Mouse (Mus musculus) heart, postnatal 0 days (tissue): ENCODE measurements around the gene Tbc1d9b. TPM values are rescaled to one million over a fixed set of nuclear protein-coding genes. Genes with fewer than 3 reads are reported as not detected.
A peak's percentile ranks its signal among the peaks of the same experiment; 100 is the strongest.
"Not testable (repeated sequence)": the region's sequence is repeated elsewhere in the genome, so short reads cannot be mapped to it uniquely, and the experiment has no call there.

ENCODE experiments used
- ATAC-seq: fragments of 200-750 bp; cut with Nextera tagmentation; 2 replicates; pipeline ENCODE4 v1.8.0; 2017; ENCODE audit warnings: low read depth, moderate number of reproducible peaks, moderate library complexity; ENCODE audit not compliant: insufficient read depth
- DNase-seq: peaks from one replicate; pipeline ENCODE4 v3.0.0-alpha.2; 2016; ENCODE audit warnings: low spot score
- H3K27ac ChIP-seq: fragments of 300-500 bp; sonication (generic); 2 replicates; pipeline ENCODE4 v1.5.1; 2014; ENCODE audit warnings: low read depth, mild to moderate bottlenecking
- H3K27me3 ChIP-seq: fragments of 300-500 bp; sonication (generic); 2 replicates; pipeline ENCODE4 v1.6.1; 2014; ENCODE audit warnings: low read length, mixed read lengths; ENCODE audit not compliant: control insufficient read depth, insufficient read depth
- H3K36me3 ChIP-seq: fragments of 300-500 bp; sonication (generic); replicated peaks from 2 replicates; pipeline ENCODE4 v1.6.1; 2014; ENCODE audit warnings: low read length, mixed read lengths; ENCODE audit not compliant: control insufficient read depth, insufficient read depth
- H3K4me1 ChIP-seq: fragments of 300-500 bp; sonication (generic); 2 replicates; pipeline ENCODE4 v1.6.1; 2014; ENCODE audit warnings: antibody characterized with exemption; ENCODE audit not compliant: control insufficient read depth, insufficient read depth
- H3K4me2 ChIP-seq: fragments of 300-500 bp; sonication (generic); 2 replicates; pipeline ENCODE4 v1.6.1; 2014; ENCODE audit warnings: low read depth, mild to moderate bottlenecking, low read length, moderate library complexity
- H3K4me3 ChIP-seq: fragments of 300-500 bp; sonication (generic); 2 replicates; pipeline ENCODE4 v1.5.1; 2014; ENCODE audit warnings: low read depth, low read length
- H3K9ac ChIP-seq: fragments of 300-500 bp; sonication (generic); replicated peaks from 2 replicates; pipeline ENCODE4 v1.6.1; 2014; ENCODE audit warnings: low read depth, low read length, mixed read lengths
- H3K9me3 ChIP-seq: fragments of 300-500 bp; sonication (generic); replicated peaks from 2 replicates; pipeline ENCODE4 v1.6.1; 2016; ENCODE audit warnings: low read length; ENCODE audit not compliant: control insufficient read depth
- CTCF ChIP-seq: IDR thresholded peaks from 2 replicates; pipeline ENCODE4 v1.5.1; 2016; ENCODE audit warnings: antibody characterized with exemption, control low read depth, low read depth
- EP300 ChIP-seq: IDR thresholded peaks from 2 replicates; pipeline ENCODE4 v1.6.1; 2016; ENCODE audit warnings: antibody characterized with exemption, low read depth
- WGBS: fragments of 180-500 bp; shearing (Covaris S2); extraction: QIAGEN DNeasy Blood & Tissue Kit; methylation state at CpG from one replicate; pipeline ENCODE4 v1.1.7; 2014; 5-methylcytosine and 5-hydroxymethylcytosine counted together
- polyA plus RNA-seq: library from polyadenylated mRNA; unstranded; fragments of >200 nt; fragmentation: Nextera tagmentation; extraction: Ambion mirVana; gene quantifications from 2 replicates; pipeline ENCODE4 v1.2.1, GENCODE M21; 2015
- total RNA-seq: library from RNA; depleted of rRNA; stranded (reverse); fragments of >200 nt; gene quantifications from 2 replicates; pipeline ENCODE4 v1.2.3, GENCODE M21; 2014; ENCODE audit warnings: low replicate concordance

The Tbc1d9b gene
- total and polyA plus RNA-seq, 2 experiments from 2014 or later, result 18.4 to 37.6 TPM

DNA sequence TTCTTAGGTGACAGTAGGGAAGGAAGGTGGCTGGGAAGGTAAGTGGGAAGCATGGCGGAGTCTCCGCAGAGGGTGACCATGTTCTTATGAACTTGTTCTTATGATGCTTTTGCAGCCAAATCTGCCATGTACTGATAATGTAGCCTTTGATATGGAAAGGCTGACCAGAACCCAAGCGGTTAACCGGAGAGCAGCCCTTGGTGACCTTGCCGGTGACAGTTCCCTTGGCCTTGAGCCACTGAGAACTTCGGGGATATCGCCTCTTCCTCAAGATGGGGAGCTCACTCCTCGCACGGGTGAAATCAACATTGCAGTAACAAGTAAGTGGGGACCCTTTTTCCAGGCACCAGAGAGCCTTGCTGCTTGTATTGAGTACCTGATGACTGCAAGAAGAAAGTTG, 35.5 kb upstream of the Tbc1d9b start:
- no peak for DNase-seq
- Histone ChIP-seq H3K4me1 (peaks cover 13% of the 10 kb centered on the region; the same call in 1 of the 2 replicates), H3K27me3 (no peaks in the 10 kb centered on the region), H3K4me2 (no peak overlapping the region), H3K4me3 (no peak overlapping the region), H3K9me3 (no peaks in the 10 kb centered on the region), H3K9ac (no peak overlapping the region), H3K36me3 (peaks cover 26% of the 10 kb centered on the region), H3K27ac (no peak overlapping the region)
- no peak for TF ChIP-seq CTCF
- no peak for TF ChIP-seq EP300
- no peak for ATAC-seq
- 66% methylated on average over 9 of the region's 9 CpGs for WGBS

DNA sequence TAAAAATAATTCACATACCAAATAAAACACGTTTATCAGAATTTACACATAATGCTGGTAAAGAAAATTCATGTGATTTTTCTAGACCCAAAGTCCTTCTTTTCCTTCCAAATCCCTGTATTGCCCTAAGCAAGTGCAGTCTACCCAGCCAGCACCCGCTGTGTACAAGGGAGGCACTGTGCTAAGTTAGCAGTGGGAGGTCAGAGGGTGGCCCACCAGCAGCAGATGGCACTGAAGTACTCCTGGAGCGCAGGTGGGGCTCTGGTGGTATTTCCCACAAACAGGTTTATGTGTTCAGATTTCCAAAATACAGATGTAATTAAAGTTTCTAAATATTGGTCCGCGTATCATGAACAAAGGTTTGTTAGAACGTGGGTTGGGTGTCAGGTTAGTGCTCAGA, 34.1 kb upstream of the Tbc1d9b start:
- DNase-seq (no peak), ATAC-seq (no peak)
- Histone ChIP-seq H3K27me3 (no peaks in the 10 kb centered on the region), H3K27ac (no peak overlapping the region), H3K9me3 (no peaks in the 10 kb centered on the region), H3K4me2 (no peak overlapping the region), H3K4me1 (0 out of 2 replicates have a peak, but pooled peaks cover 6% of the 10 kb centered on the region), H3K36me3 (peaks cover 26% of the 10 kb centered on the region), H3K4me3 (no peak overlapping the region), H3K9ac (no peak overlapping the region)
- WGBS, result 91% methylated on average over 6 of the region's 6 CpGs
- no peak for TF ChIP-seq CTCF
- no peak for TF ChIP-seq EP300

DNA sequence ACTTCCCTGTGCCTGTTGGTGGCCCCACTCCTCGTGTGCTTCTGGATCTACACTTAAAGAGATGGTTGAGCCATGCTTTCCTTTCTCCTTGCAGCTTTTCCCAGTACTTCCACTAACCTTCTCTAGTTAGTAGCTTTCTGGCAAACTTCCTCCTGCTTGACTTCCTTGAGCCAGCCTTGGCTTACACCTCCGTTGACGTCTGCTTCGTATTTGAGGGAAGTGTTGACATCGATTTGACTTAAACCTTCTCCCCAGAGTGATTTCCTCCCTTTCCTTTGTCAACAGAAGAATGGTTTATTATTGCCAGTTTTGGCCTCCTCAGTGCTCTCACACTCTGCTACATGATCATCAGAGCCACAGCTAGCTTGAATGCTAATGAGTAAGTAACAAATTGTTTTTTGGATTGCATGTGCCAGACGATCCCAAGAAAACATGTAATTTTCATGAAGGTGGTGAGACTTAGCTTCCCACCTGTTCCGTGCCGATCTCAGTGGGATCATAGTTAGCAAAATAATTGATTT, 32.2 kb upstream of the Tbc1d9b start:
- Histone ChIP-seq H3K27me3 (no peaks in the 10 kb centered on the region), H3K27ac (peak overlapping the region; percentile 53), H3K4me3 (no peak overlapping the region), H3K4me1 (0 out of 2 replicates have a peak, but pooled peaks cover 6% of the 10 kb centered on the region), H3K9me3 (no peaks in the 10 kb centered on the region), H3K9ac (no peak overlapping the region), H3K4me2 (no peak overlapping the region), H3K36me3 (0 out of 2 replicates have a peak, but pooled peaks cover 14% of the 10 kb centered on the region)
- TF ChIP-seq CTCF (no peak), EP300 (no peak)
- DNase-seq (peak; percentile 46), ATAC-seq (peak; percentile 14; the same call in 1 of the 2 replicates)
- WGBS, result 56% methylated on average over 8 of the region's 8 CpGs

DNA sequence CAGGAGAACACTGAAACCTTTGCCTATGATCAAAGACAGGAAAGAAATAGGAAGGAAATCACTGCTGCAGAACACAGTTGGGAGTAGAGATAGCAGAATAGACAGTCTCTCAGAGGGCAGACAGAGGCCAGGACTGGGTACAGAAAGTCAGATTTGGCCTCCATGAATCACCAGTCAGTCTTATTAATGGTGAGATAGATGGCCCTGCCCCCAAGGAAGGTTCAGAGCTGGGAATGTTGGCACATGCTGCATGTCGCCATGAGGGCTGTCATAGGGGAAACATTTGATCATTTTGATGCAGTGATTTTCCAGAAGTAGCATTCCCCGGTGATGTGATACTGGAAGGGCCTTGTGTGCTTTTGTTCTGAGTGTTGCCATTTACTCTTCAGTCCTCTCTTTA, 31.5 kb upstream of the Tbc1d9b start:
- no peaks in the 10 kb centered on the region for H3K9me3 ChIP-seq
- no peak overlapping the region for H3K9ac ChIP-seq
- TF ChIP-seq CTCF, result no peak
- H3K4me3 ChIP-seq, result no peak overlapping the region
- H3K27me3 ChIP-seq, result no peaks in the 10 kb centered on the region
- peaks cover 13% of the 10 kb centered on the region; the same call in 1 of the 2 replicates for H3K36me3 ChIP-seq
- H3K27ac ChIP-seq, result peak overlapping the region; percentile 53
- DNase-seq, result no peak
- no peak overlapping the region for H3K4me2 ChIP-seq
- WGBS, result 33% methylated on average over 2 of the region's 2 CpGs
- H3K4me1 ChIP-seq, result peaks cover 9% of the 10 kb centered on the region; the same call in 1 of the 2 replicates
- peak; percentile 36 for ATAC-seq

DNA sequence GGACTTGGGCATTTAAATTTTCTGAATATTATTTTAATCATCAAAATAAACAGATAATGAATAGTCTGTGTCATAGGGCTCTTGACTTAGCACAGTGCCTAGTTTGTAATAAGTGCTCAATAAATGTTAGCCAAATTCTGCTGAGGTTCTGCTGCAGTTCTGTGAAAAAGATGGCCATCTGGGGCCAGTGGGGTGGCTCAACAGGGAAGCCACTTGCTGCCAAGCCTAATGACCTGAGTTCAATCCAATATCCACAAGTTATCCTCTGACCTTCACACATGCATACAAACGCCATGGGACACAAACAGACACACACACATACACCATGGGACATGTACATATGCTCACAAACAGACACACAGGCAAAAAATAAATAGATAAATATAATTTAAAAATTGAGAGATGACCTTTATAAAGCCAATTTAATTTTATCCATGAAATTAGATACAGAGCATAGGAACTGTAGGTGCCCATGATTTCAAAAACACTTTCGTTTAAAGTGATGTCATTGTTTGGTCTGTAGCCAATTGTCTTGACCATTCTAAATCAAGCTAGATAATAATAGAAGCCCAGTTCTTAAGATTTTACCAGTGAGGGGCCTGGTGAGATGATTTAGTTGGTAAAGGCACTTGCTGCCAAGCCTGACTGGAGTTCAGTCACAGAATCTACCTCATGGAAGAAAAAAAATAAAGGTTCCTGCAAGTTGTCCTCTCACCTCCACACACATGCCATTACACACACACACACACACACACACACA, 30.5 kb upstream of the Tbc1d9b start:
- Histone ChIP-seq H3K4me3 (no peak overlapping the region), H3K36me3 (peaks cover 15% of the 10 kb centered on the region; the same call in 1 of the 2 replicates), H3K9me3 (no peaks in the 10 kb centered on the region), H3K4me1 (peaks cover 9% of the 10 kb centered on the region; the same call in 1 of the 2 replicates), H3K4me2 (no peak overlapping the region), H3K27ac (no peak overlapping the region), H3K27me3 (no peaks in the 10 kb centered on the region), H3K9ac (no peak overlapping the region)
- DNase-seq (no peak), ATAC-seq (no peak)
- 50% methylated on average over 2 of the region's 2 CpGs for WGBS
- TF ChIP-seq CTCF (no peak), EP300 (no peak)

DNA sequence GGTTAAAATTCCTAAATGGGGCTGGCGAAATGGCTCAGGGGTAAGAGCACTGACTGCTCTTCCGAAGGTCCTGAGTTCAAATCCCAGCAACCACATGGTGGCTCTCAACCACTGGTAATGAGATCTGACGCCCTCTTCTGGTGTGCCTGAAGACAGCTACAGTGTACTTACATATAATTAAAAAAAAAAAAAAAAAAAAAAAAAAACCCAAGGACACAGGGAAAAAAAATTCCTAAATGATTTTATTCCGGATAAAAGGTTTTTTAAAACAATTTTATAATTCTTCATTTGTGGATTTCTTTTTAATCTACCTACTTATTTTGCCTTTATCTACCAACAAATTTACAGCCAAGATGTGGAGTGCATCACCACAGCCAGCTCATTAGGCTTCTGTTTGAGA, 29.2 kb upstream of the Tbc1d9b start:
- not testable (repeated sequence) for H3K27ac ChIP-seq, H3K27me3 ChIP-seq, H3K4me3 ChIP-seq, DNase-seq, H3K9me3 ChIP-seq, H3K4me2 ChIP-seq, H3K9ac ChIP-seq, ATAC-seq
- H3K4me1 ChIP-seq, result peaks cover 15% of the 10 kb centered on the region
- WGBS, result 89% methylated on average over 4 of the region's 4 CpGs
- H3K36me3 ChIP-seq, result peaks cover 11% of the 10 kb centered on the region; the same call in 1 of the 2 replicates
